Mouse (Mus musculus): ENCODE measurements at regions not wholly inside any gene's neighbourhood (a gene's known extent, or its start where the extent isn't known, plus 50 kb on each side); places are given as distances from the start of the nearest gene placed in this dataset.

DNA sequence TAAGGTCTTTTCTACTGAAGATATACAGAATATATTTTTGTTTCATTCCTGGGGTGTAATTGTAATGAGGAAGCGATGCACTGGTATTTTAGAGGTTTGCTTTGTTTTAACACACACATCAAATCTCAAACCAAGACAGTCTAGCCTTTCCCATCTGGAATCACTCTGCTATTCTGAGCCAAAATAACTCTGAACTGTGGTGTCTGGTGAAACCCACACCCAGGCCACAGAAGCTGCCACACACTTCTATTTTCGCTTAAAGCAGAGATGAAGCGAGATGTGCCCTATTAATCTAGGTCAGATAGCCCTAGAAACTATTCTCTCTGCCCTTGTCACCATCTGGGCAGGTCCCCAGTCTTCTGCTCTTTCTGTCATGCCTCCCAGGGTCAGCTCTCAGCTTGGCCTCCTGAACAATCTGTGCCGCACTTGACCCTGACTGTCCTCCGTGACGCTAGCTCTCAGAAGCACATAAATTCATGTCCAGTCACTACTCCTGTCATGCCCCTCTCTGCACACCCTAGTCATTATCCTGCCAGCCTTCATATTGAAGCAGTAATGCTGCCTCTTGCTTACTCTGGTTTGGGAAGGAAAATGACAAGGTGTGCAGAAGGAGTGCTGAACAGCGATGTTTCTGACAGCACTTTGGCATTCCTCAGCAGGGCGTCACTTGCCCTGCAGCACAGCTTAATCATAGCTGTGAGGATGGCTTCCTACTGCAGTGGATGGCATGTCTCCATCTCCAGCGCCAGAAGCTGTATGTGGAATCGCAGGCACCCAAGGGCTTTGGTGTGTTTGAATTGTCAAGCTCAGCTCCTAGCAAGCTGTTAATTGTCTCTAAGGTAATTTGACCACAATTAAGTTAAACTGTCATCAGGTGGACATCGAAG lies 57.1 kb upstream of the Snx19 start:
- Histone ChIP-seq H3K9ac (ENCODE audit: low read depth, poor library complexity, severe bottlenecking) (no peak overlapping the region), H3K4me1 (ENCODE audit: control insufficient read depth, insufficient read depth, low read length) (no peaks in the 10 kb centered on the region), H3K9me3 (replicated peaks; ENCODE audit: control insufficient read depth, insufficient read depth, low read length, poor library complexity, severe bottlenecking) (no peaks in the 10 kb centered on the region), H3K27me3 (ENCODE audit: control insufficient read depth, insufficient read depth, low read length, poor library complexity, severe bottlenecking) (no peaks in the 10 kb centered on the region), H3K4me3 (ENCODE audit: low read depth, low read length) (no peak overlapping the region), H3K27ac (ENCODE audit: insufficient read depth, low read length) (no peak overlapping the region), H3K36me3 (ENCODE audit: control insufficient read depth, insufficient read depth, low read length, poor library complexity, severe bottlenecking) (no peaks in the 10 kb centered on the region)
- TF ChIP-seq CTCF (IDR thresholded peaks at IDR 0.05; ENCODE audit: low read depth, low read length) (no peak), POLR2A (IDR thresholded peaks at IDR 0.05; ENCODE audit: insufficient read depth, low read length) (no peak), EP300 (IDR thresholded peaks at IDR 0.05; ENCODE audit: insufficient read depth, low read depth, low read length) (no peak)

DNA sequence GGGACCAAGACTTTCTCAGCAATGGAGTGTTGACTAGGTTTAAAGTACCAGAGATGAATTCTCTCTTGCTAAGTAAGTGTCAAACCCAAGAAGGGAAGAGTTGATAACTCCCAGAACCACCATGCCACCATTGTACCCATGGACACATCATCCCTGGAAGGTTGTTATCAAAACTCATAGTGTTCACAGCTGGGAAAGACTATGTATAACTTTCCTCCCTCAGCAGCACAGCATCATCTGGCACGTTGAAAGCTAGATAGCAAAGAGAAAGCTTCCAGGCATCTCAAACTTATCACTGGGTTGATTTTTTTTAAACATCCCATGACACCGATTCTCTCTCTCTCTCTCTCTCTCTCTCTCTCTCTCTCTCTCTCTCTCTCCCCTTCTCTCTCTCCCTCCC lies 56.1 kb upstream of the Snx19 start:
- no peaks in the 10 kb centered on the region for H3K9me3 ChIP-seq (replicated peaks; ENCODE audit: control insufficient read depth, insufficient read depth, low read length, poor library complexity, severe bottlenecking)
- no peaks in the 10 kb centered on the region for H3K27me3 ChIP-seq (ENCODE audit: control insufficient read depth, insufficient read depth, low read length, poor library complexity, severe bottlenecking)
- H3K4me1 ChIP-seq (ENCODE audit: control insufficient read depth, insufficient read depth, low read length), result no peaks in the 10 kb centered on the region
- H3K27ac ChIP-seq (ENCODE audit: insufficient read depth, low read length), result no peak overlapping the region
- no peaks in the 10 kb centered on the region for H3K36me3 ChIP-seq (ENCODE audit: control insufficient read depth, insufficient read depth, low read length, poor library complexity, severe bottlenecking)
- H3K9ac ChIP-seq (ENCODE audit: low read depth, poor library complexity, severe bottlenecking), result no peak overlapping the region
- no peak overlapping the region for H3K4me3 ChIP-seq (ENCODE audit: low read depth, low read length)
- TF ChIP-seq CTCF (IDR thresholded peaks at IDR 0.05; ENCODE audit: low read depth, low read length) (no peak), EP300 (IDR thresholded peaks at IDR 0.05; ENCODE audit: insufficient read depth, low read depth, low read length) (no peak), POLR2A (IDR thresholded peaks at IDR 0.05; ENCODE audit: insufficient read depth, low read length) (no peak)

DNA sequence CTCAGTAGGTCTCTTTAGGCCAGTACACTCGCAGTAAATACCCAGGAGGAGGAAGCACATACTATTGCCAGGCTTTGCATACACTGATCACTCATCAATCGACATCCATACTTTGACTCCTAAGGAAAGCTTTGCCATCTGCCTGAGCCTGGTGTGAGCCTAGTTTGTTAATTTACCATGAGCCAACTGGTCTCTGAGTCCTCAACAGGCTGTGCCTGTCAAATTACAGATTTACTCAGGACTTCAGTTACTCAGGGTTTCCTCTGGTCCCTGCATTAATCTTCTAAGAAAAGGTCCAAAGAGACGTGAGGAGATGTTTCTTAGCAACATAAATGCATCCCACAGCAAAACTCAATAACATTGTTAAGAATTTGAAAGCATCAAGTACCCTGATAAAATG lies 50.0 kb upstream of the Snx19 start:
- Histone ChIP-seq H3K4me1 (ENCODE audit: control insufficient read depth, insufficient read depth, low read length) (no peaks in the 10 kb centered on the region), H3K9ac (ENCODE audit: low read depth, poor library complexity, severe bottlenecking) (no peak overlapping the region), H3K9me3 (replicated peaks; ENCODE audit: control insufficient read depth, insufficient read depth, low read length, poor library complexity, severe bottlenecking) (no peaks in the 10 kb centered on the region), H3K27ac (ENCODE audit: insufficient read depth, low read length) (no peak overlapping the region), H3K27me3 (ENCODE audit: control insufficient read depth, insufficient read depth, low read length, poor library complexity, severe bottlenecking) (no peaks in the 10 kb centered on the region), H3K36me3 (ENCODE audit: control insufficient read depth, insufficient read depth, low read length, poor library complexity, severe bottlenecking) (no peaks in the 10 kb centered on the region), H3K4me3 (ENCODE audit: low read depth, low read length) (no peak overlapping the region)
- TF ChIP-seq CTCF (IDR thresholded peaks at IDR 0.05; ENCODE audit: low read depth, low read length) (no peak), POLR2A (IDR thresholded peaks at IDR 0.05; ENCODE audit: insufficient read depth, low read length) (no peak), EP300 (IDR thresholded peaks at IDR 0.05; ENCODE audit: insufficient read depth, low read depth, low read length) (no peak)

Data from ES-Bruce4 (cell line).